Mouse (Mus musculus) embryonic facial prominence, embryonic 10.5 days (tissue): ENCODE measurements around the gene Clcn6. TPM values are rescaled to one million over a fixed set of nuclear protein-coding genes. Genes with fewer than 3 reads are reported as not detected.

ENCODE experiments used
- DNase-seq: peaks from one replicate; pipeline ENCODE4 v3.0.0-alpha.2; 2017; ENCODE audit warnings: low spot score
- H3K27ac ChIP-seq: fragments of 300-500 bp; sonication (generic); replicated peaks from 2 replicates; pipeline ENCODE4 v1.5.1; 2016; ENCODE audit warnings: mild to moderate bottlenecking
- H3K27me3 ChIP-seq: fragments of 300-500 bp; sonication (generic); replicated peaks from 2 replicates; pipeline ENCODE4 v1.6.1; 2016; ENCODE audit warnings: low read depth, mild to moderate bottlenecking; ENCODE audit not compliant: poor library complexity, severe bottlenecking
- H3K36me3 ChIP-seq: fragments of 300-500 bp; sonication (generic); replicated peaks from 2 replicates; pipeline ENCODE4 v1.6.1; 2016; ENCODE audit warnings: mild to moderate bottlenecking, moderate library complexity
- H3K4me1 ChIP-seq: fragments of 300-500 bp; sonication (generic); 2 replicates; pipeline ENCODE4 v1.6.1; 2016
- H3K4me3 ChIP-seq: fragments of 300-500 bp; sonication (generic); 2 replicates; pipeline ENCODE4 v1.5.1; 2016; ENCODE audit warnings: mild to moderate bottlenecking, moderate library complexity
- H3K9me3 ChIP-seq: fragments of 300-500 bp; sonication (generic); 2 replicates; pipeline ENCODE4 v1.6.1; 2016; ENCODE audit warnings: mild to moderate bottlenecking
- WGBS: fragments of 180-500 bp; shearing (Covaris S2); methylation state at CpG from one replicate; pipeline ENCODE4 v1.1.7; 2016; 5-methylcytosine and 5-hydroxymethylcytosine counted together
- polyA plus RNA-seq: library from polyadenylated mRNA; unstranded; fragments of >200 nt; fragmentation: Nextera tagmentation; extraction: Ambion mirVana; gene quantifications from 2 replicates; pipeline ENCODE4 v1.2.1, GENCODE M21; 2016

Clcn6 gene
- polyA plus RNA-seq: 10.3 and 12.0 TPM in 2 replicates

- peak within 1 kb of the TSS; percentile 94 for H3K4me3 ChIP-seq
- peaks cover 50% of the 10 kb centered on the region for H3K36me3 ChIP-seq
- H3K27me3 ChIP-seq: no peaks in the 10 kb centered on the region
- under 1% methylated on average over 54 of the region's 54 CpGs for WGBS
- peak; percentile 100 for DNase-seq
- peak within 1 kb of the TSS; percentile 91 for H3K27ac ChIP-seq
- H3K9me3 ChIP-seq: no peaks in the 10 kb centered on the region
- H3K4me1 ChIP-seq: peaks cover 49% of the 10 kb centered on the region
Measured at GRCm38 (mm10) chr4:148038600-148039253, at the start of gene Clcn6, which contains the start of gene Mthfr. Clcn6 (minus strand) TSS chr4:148038821. Mthfr (plus strand) TSS chr4:148039077.

GRCm38 (mm10) chr4:148087907-148088527 is 49.4 kb upstream of the Clcn6 start, which contains the start of gene Agtrap:
Agtrap (minus strand) TSS chr4:148088031.
- peak within 1 kb of the TSS; percentile 90 for H3K27ac ChIP-seq
- peaks cover 9% of the 10 kb centered on the region; the same call in 1 of the 2 replicates for H3K27me3 ChIP-seq
- DNase-seq: peak; percentile 94
- H3K4me3 ChIP-seq: peak within 1 kb of the TSS; percentile 91
- peaks cover 61% of the 10 kb centered on the region for H3K4me1 ChIP-seq
- WGBS: 5% methylated on average over 34 of the region's 34 CpGs
- H3K36me3 ChIP-seq: no peaks in the 10 kb centered on the region
- no peaks in the 10 kb centered on the region for H3K9me3 ChIP-seq

- Histone ChIP-seq H3K27ac (peak overlapping the region; percentile 90), H3K4me1 (peaks cover 66% of the 10 kb centered on the region), H3K27me3 (peaks cover 9% of the 10 kb centered on the region; the same call in 1 of the 2 replicates), H3K36me3 (no peaks in the 10 kb centered on the region), H3K9me3 (no peaks in the 10 kb centered on the region), H3K4me3 (peak overlapping the region; percentile 91)
- WGBS: 4% methylated on average over 30 of the region's 30 CpGs
- DNase-seq: no peak
Measured at GRCm38 (mm10) chr4:148087091-148087906, 48.7 kb upstream of the Clcn6 start.

- H3K4me1 ChIP-seq: peaks cover 66% of the 10 kb centered on the region
- peaks cover 9% of the 10 kb centered on the region; the same call in 1 of the 2 replicates for H3K27me3 ChIP-seq
- H3K27ac ChIP-seq: no peak overlapping the region
- H3K9me3 ChIP-seq: no peaks in the 10 kb centered on the region
- 68% methylated on average over 3 of the region's 3 CpGs for WGBS
- no peak overlapping the region for H3K4me3 ChIP-seq
- peaks cover 12% of the 10 kb centered on the region for H3K36me3 ChIP-seq
- no peak for DNase-seq
Measured at GRCm38 (mm10) chr4:148085907-148086305, 47.3 kb upstream of the Clcn6 start.

- WGBS: 24% methylated on average over 10 of the region's 10 CpGs
- Histone ChIP-seq H3K27ac (no peak overlapping the region), H3K4me1 (peaks cover 66% of the 10 kb centered on the region), H3K27me3 (peaks cover 9% of the 10 kb centered on the region; the same call in 1 of the 2 replicates), H3K36me3 (peaks cover 18% of the 10 kb centered on the region), H3K4me3 (no peak overlapping the region), H3K9me3 (no peaks in the 10 kb centered on the region)
- DNase-seq: no peak
Measured at GRCm38 (mm10) chr4:148085131-148085906, 46.7 kb upstream of the Clcn6 start.

- peak; percentile 75 for DNase-seq
- Histone ChIP-seq H3K4me1 (peaks cover 65% of the 10 kb centered on the region), H3K36me3 (peaks cover 28% of the 10 kb centered on the region), H3K27me3 (peaks cover 9% of the 10 kb centered on the region; the same call in 1 of the 2 replicates), H3K9me3 (no peaks in the 10 kb centered on the region), H3K4me3 (peak overlapping the region; percentile 30), H3K27ac (peak overlapping the region; percentile 44)
- 5% methylated on average over 8 of the region's 8 CpGs for WGBS
Measured at GRCm38 (mm10) chr4:148084261-148084714, 45.7 kb upstream of the Clcn6 start.

GRCm38 (mm10) chr4:148083176-148083899 is 44.7 kb upstream of the Clcn6 start:
- WGBS: 51% methylated on average over 21 of the region's 21 CpGs
- H3K9me3 ChIP-seq: no peaks in the 10 kb centered on the region
- peaks cover 57% of the 10 kb centered on the region for H3K4me1 ChIP-seq
- H3K27me3 ChIP-seq: peaks cover 9% of the 10 kb centered on the region; the same call in 1 of the 2 replicates
- H3K4me3 ChIP-seq: no peak overlapping the region
- H3K27ac ChIP-seq: peak overlapping the region; percentile 63
- peaks cover 30% of the 10 kb centered on the region for H3K36me3 ChIP-seq
- no peak for DNase-seq

GRCm38 (mm10) chr4:148082257-148083044 is 43.8 kb upstream of the Clcn6 start:
- H3K36me3 ChIP-seq: peaks cover 30% of the 10 kb centered on the region
- H3K27ac ChIP-seq: no peak overlapping the region
- peak; percentile 74 for DNase-seq
- peaks cover 51% of the 10 kb centered on the region for H3K4me1 ChIP-seq
- WGBS: 52% methylated on average over 12 of the region's 12 CpGs
- no peak overlapping the region for H3K4me3 ChIP-seq
- no peaks in the 10 kb centered on the region for H3K9me3 ChIP-seq
- H3K27me3 ChIP-seq: peaks cover 9% of the 10 kb centered on the region; the same call in 1 of the 2 replicates

- Histone ChIP-seq H3K4me1 (peaks cover 39% of the 10 kb centered on the region), H3K27me3 (peaks cover 5% of the 10 kb centered on the region; the same call in 1 of the 2 replicates), H3K4me3 (no peak overlapping the region), H3K9me3 (no peaks in the 10 kb centered on the region), H3K36me3 (peaks cover 30% of the 10 kb centered on the region), H3K27ac (no peak overlapping the region)
- DNase-seq: no peak
- 90% methylated on average over 10 of the region's 10 CpGs for WGBS
Measured at GRCm38 (mm10) chr4:148081201-148081600, 42.6 kb upstream of the Clcn6 start.

- peaks cover 30% of the 10 kb centered on the region for H3K36me3 ChIP-seq
- no peak for DNase-seq
- 87% methylated on average over 1 of the region's 1 CpGs for WGBS
- no peaks in the 10 kb centered on the region; the same call in 1 of the 2 replicates for H3K27me3 ChIP-seq
- H3K27ac ChIP-seq: no peak overlapping the region
- no peak overlapping the region for H3K4me3 ChIP-seq
- H3K9me3 ChIP-seq: no peaks in the 10 kb centered on the region
- H3K4me1 ChIP-seq: peaks cover 33% of the 10 kb centered on the region
Measured at GRCm38 (mm10) chr4:148080597-148080973, 42.0 kb upstream of the Clcn6 start.
